Mouse (Mus musculus) gastrocnemius, postnatal 25 days (tissue): ENCODE data around the gene Pex7. TPM values are rescaled to one million over a fixed set of nuclear protein-coding genes. Genes with fewer than 3 reads are reported as not detected.

Experiments used
- total RNA-seq, 2 experiments: library from RNA; stranded (reverse); gene quantifications; 1 replicate in 1 of 2; 2 replicates in 1 of 2; pipeline ENCODE4 v1.2.3; 2021

Gene Pex7
- total RNA-seq, 2 experiments from 2014 or later: 14.6 to 15.6 TPM

Other genes with a start within 250 kb of the Pex7 start
- not detected for gene Il20ra, start 195.1 kb downstream of the Pex7 start, total RNA-seq
- not detected for gene Slc35d3, start 56.2 kb downstream of the Pex7 start, total RNA-seq
- 10 to 100 TPM in 1 of 2 experiments, 1 to 10 TPM in 1; 7.9 to 10.7 TPM for gene Map3k5, start 26.8 kb upstream of the Pex7 start, total RNA-seq
- gene Map7, start 240.8 kb upstream of the Pex7 start, total RNA-seq: 1 to 10 TPM; 2.3 to 3.7 TPM